Mouse (Mus musculus): ENCODE measurements around the gene Flot1.
"Not testable (repeated sequence)": the region's sequence is repeated elsewhere in the genome, so short reads cannot be mapped to it uniquely, and the experiment has no call there.

Gene Flot1

DNA sequence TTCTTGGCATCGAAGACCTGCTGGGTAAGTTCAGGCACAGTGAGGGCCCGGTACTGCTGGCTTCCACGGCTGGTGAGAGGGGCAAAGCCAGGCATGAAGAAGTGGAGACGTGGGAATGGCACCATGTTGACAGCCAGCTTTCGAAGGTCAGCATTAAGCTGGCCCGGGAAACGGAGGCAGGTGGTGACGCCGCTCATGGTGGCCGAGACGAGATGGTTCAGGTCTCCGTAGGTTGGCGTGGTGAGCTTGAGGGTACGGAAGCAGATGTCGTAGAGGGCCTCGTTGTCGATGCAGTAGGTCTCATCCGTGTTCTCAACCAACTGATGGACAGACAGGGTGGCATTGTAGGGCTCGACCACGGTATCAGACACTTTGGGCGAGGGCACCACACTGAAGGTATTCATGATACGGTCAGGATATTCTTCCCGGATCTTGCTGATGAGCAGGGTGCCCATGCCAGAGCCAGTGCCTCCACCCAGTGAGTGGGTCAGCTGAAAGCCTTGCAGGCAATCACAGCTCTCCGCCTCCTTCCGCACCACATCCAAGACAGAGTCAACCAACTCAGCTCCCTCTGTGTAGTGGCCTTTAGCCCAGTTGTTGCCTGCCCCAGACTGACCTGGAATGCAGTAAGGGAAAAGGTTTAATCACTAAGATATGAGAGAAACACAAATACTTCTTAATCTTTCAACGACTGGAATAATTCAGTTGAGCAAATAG, 12.6 kb downstream of the Flot1 start:
- no peaks in the 10 kb centered on the region for H3K9me3 ChIP-seq (ENCODE audit: low read length)
- peaks cover 63% of the 10 kb centered on the region for H3K36me3 ChIP-seq (ENCODE audit: insufficient read depth, low read length)
- no peaks in the 10 kb centered on the region for H3K27me3 ChIP-seq (ENCODE audit: insufficient read depth, low read length)
- TF ChIP-seq POU5F1 (IDR thresholded peaks at IDR 0.05; ENCODE audit: borderline replicate concordance, low read length) = no peak
- no peak for TF ChIP-seq CTCF (conservative IDR thresholded peaks at IDR 0.05; ENCODE audit: low read length)
- TF ChIP-seq NANOG (IDR thresholded peaks at IDR 0.05; ENCODE audit: borderline replicate concordance, low read length) = no peak
- H3K4me3 ChIP-seq (replicated peaks; ENCODE audit: low read length) = peak overlapping the region; percentile 97
- H3K4me1 ChIP-seq (replicated peaks; ENCODE audit: low read depth, low read length) = peaks cover 50% of the 10 kb centered on the region

GRCm38 (mm10) chr17:35836178-35836965, 13.3 kb downstream of the Flot1 start:
- Histone ChIP-seq H3K9me3 (ENCODE audit: low read length) (no peaks in the 10 kb centered on the region), H3K36me3 (ENCODE audit: insufficient read depth, low read length) (peaks cover 55% of the 10 kb centered on the region), H3K4me3 (replicated peaks; ENCODE audit: low read length) (peak overlapping the region; percentile 97), H3K4me1 (replicated peaks; ENCODE audit: low read depth, low read length) (peaks cover 50% of the 10 kb centered on the region), H3K27me3 (ENCODE audit: insufficient read depth, low read length) (no peaks in the 10 kb centered on the region)
- no peak for TF ChIP-seq NANOG (IDR thresholded peaks at IDR 0.05; ENCODE audit: borderline replicate concordance, low read length)
- peak; percentile 86 for TF ChIP-seq CTCF (conservative IDR thresholded peaks at IDR 0.05; ENCODE audit: low read length)

GRCm38 (mm10) chr17:35836991-35837422, 14.0 kb downstream of the Flot1 start:
- TF ChIP-seq POU5F1 (IDR thresholded peaks at IDR 0.05; ENCODE audit: borderline replicate concordance, low read length) (no peak), CTCF (conservative IDR thresholded peaks at IDR 0.05; ENCODE audit: low read length) (no peak), NANOG (IDR thresholded peaks at IDR 0.05; ENCODE audit: borderline replicate concordance, low read length) (no peak)
- Histone ChIP-seq H3K4me1 (replicated peaks; ENCODE audit: low read depth, low read length) (peaks cover 51% of the 10 kb centered on the region), H3K36me3 (ENCODE audit: insufficient read depth, low read length) (peaks cover 48% of the 10 kb centered on the region), H3K9me3 (ENCODE audit: low read length) (no peaks in the 10 kb centered on the region), H3K4me3 (replicated peaks; ENCODE audit: low read length) (peak overlapping the region; percentile 97), H3K27me3 (ENCODE audit: insufficient read depth, low read length) (no peaks in the 10 kb centered on the region)

- TF ChIP-seq NANOG (IDR thresholded peaks at IDR 0.05; ENCODE audit: borderline replicate concordance, low read length) (no peak), CTCF (conservative IDR thresholded peaks at IDR 0.05; ENCODE audit: low read length) (no peak), POU5F1 (IDR thresholded peaks at IDR 0.05; ENCODE audit: borderline replicate concordance, low read length) (no peak)
- Histone ChIP-seq H3K9me3 (ENCODE audit: low read length) (no peaks in the 10 kb centered on the region), H3K36me3 (ENCODE audit: insufficient read depth, low read length) (peaks cover 44% of the 10 kb centered on the region), H3K27me3 (ENCODE audit: insufficient read depth, low read length) (no peaks in the 10 kb centered on the region), H3K4me1 (replicated peaks; ENCODE audit: low read depth, low read length) (peaks cover 52% of the 10 kb centered on the region), H3K4me3 (replicated peaks; ENCODE audit: low read length) (peak overlapping the region; percentile 97)
Measured at GRCm38 (mm10) chr17:35837487-35837886, 14.5 kb downstream of the Flot1 start.

DNA sequence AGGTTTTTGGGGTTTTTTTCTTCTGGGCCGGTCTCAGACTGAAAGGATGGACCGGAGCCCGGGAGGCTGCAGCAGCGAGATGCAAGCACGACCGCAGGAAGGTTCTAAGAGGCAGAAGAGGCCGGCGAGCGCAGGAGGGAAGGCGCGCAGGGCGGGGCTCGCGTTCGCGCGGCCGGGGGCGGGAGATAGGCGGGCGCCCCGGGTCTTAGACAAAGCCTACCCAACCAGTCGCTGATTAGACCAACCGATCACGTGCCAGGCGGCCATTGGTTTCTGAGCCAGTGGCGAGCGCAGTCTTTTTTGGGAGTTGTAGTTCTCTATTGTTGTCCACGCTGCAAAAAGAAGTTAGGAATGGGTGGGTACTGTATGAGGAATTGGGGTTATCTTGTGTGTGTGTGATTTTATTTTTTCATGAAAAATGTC, 15.1 kb downstream of the Flot1 start, which contains the start of gene Tubb5:
Gene Tubb5, minus strand, starts transcription at position 185 of the 423 bp plus-strand sequence.
- no peak for TF ChIP-seq POU5F1 (IDR thresholded peaks at IDR 0.05; ENCODE audit: borderline replicate concordance, low read length)
- no peak for TF ChIP-seq CTCF (conservative IDR thresholded peaks at IDR 0.05; ENCODE audit: low read length)
- TF ChIP-seq NANOG (IDR thresholded peaks at IDR 0.05; ENCODE audit: borderline replicate concordance, low read length) = no peak
- H3K9me3 ChIP-seq (ENCODE audit: low read length) = no peaks in the 10 kb centered on the region
- peaks cover 54% of the 10 kb centered on the region for H3K4me1 ChIP-seq (replicated peaks; ENCODE audit: low read depth, low read length)
- peaks cover 42% of the 10 kb centered on the region for H3K36me3 ChIP-seq (ENCODE audit: insufficient read depth, low read length)
- H3K4me3 ChIP-seq (replicated peaks; ENCODE audit: low read length) = peak within 1 kb of the TSS; percentile 97
- no peaks in the 10 kb centered on the region for H3K27me3 ChIP-seq (ENCODE audit: insufficient read depth, low read length)

- H3K36me3 ChIP-seq (ENCODE audit: insufficient read depth, low read length) = peaks cover 42% of the 10 kb centered on the region
- no peaks in the 10 kb centered on the region for H3K27me3 ChIP-seq (ENCODE audit: insufficient read depth, low read length)
- peak overlapping the region; percentile 97 for H3K4me3 ChIP-seq (replicated peaks; ENCODE audit: low read length)
- H3K4me1 ChIP-seq (replicated peaks; ENCODE audit: low read depth, low read length) = peaks cover 58% of the 10 kb centered on the region
- TF ChIP-seq NANOG (IDR thresholded peaks at IDR 0.05; ENCODE audit: borderline replicate concordance, low read length) = no peak
- no peak for TF ChIP-seq POU5F1 (IDR thresholded peaks at IDR 0.05; ENCODE audit: borderline replicate concordance, low read length)
- no peaks in the 10 kb centered on the region for H3K9me3 ChIP-seq (ENCODE audit: low read length)
Measured at GRCm38 (mm10) chr17:35838570-35838969, 15.5 kb downstream of the Flot1 start.

- peaks cover 55% of the 10 kb centered on the region for H3K4me1 ChIP-seq (replicated peaks; ENCODE audit: low read depth, low read length)
- H3K4me3 ChIP-seq (replicated peaks; ENCODE audit: low read length) = peak overlapping the region; percentile 97
- peaks cover 41% of the 10 kb centered on the region for H3K36me3 ChIP-seq (ENCODE audit: insufficient read depth, low read length)
- H3K27me3 ChIP-seq (ENCODE audit: insufficient read depth, low read length); H3K9me3 ChIP-seq (ENCODE audit: low read length): not testable (repeated sequence)
Measured at GRCm38 (mm10) chr17:35839002-35839401, 16.0 kb downstream of the Flot1 start.

DNA sequence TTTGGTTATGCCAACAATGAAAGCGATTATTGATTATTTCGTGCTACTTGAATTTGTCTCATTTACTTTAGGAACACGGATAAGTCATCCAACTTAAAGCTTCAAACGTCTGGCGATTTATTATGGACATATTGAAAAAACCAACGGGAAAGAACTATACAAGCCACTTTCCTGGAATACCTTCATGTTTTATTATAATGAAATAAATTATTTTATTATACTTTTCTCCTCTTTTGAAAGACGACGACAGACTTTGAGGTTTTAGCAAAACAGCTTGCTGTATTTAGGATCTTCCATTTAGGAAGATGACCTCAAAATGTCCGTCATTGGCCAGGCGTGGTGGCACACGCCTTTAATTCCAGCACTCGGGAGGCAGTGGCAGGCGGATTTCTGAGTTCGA, 17.5 kb downstream of the Flot1 start:
- peaks cover 42% of the 10 kb centered on the region for H3K4me1 ChIP-seq (replicated peaks; ENCODE audit: low read depth, low read length)
- H3K4me3 ChIP-seq (replicated peaks; ENCODE audit: low read length) = peak overlapping the region; percentile 97
- H3K36me3 ChIP-seq (ENCODE audit: insufficient read depth, low read length) = peaks cover 41% of the 10 kb centered on the region
- no peak for TF ChIP-seq NANOG (IDR thresholded peaks at IDR 0.05; ENCODE audit: borderline replicate concordance, low read length)
- TF ChIP-seq POU5F1 (IDR thresholded peaks at IDR 0.05; ENCODE audit: borderline replicate concordance, low read length) = no peak
- TF ChIP-seq CTCF (conservative IDR thresholded peaks at IDR 0.05; ENCODE audit: low read length) = no peak
- H3K9me3 ChIP-seq (ENCODE audit: low read length) = no peaks in the 10 kb centered on the region
- H3K27me3 ChIP-seq (ENCODE audit: insufficient read depth, low read length) = no peaks in the 10 kb centered on the region

Measured in E14TG2a.4 (cell line).